Mouse (Mus musculus) brain, embryonic 14.5 days (tissue): Measurements from ENCODE around the gene Capn7.

Experiments used
- CTCF ChIP-seq: fragments of 200-500 bp; IDR thresholded peaks from 2 replicates; pipeline ENCODE4 v1.5.1; 2012; ENCODE audit warnings: inconsistent platforms, mild to moderate bottlenecking, moderate library complexity, borderline replicate concordance; ENCODE audit not compliant: insufficient read depth, insufficient read length; ENCODE audit errors: extremely low read depth
- POLR2A ChIP-seq: fragments of 200-500 bp; IDR thresholded peaks from 2 replicates; pipeline ENCODE4 v1.6.1; 2012; ENCODE audit warnings: mild to moderate bottlenecking, inconsistent platforms, borderline replicate concordance; ENCODE audit not compliant: poor library complexity, insufficient read depth, insufficient read length, severe bottlenecking; ENCODE audit errors: extremely low read depth

- TF ChIP-seq POLR2A, result no peak
- no peak for TF ChIP-seq CTCF
Measured at GRCm38 (mm10) chr14:31420562-31420961, 84.1 kb downstream of the Capn7 start.
